Mouse (Mus musculus) kidney, postnatal 4 days (tissue): ENCODE results near the gene Rergl.

Source experiments
- DNase-seq, 2 experiments: peaks; one replicate each; pipeline ENCODE4 v3.0.0; 2021; ENCODE audit warnings: mixed read lengths in 2 of 2

The Rergl gene

DNA sequence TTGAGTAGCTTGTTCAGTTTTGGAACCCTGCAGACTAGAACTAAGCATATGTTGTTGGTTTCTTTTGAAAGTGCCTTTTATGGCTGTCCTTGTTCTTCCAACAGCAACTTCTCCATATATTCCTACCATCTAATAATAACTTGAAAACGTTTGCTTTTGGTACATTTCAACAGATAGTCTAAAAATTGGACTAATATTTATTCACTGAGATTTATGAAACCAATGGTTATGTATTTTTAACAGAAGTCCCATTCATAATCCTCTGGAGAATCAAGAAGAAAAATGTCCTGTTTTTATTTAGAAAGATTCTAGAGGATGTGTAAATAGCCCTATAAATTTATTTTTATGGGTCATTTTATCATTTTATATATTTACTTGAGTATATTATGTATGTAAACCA, at the start of gene Rergl:
TSS of gene Rergl (minus strand) at position 101 of the 400 bp plus-strand sequence.
- DNase-seq = no peak

DNA sequence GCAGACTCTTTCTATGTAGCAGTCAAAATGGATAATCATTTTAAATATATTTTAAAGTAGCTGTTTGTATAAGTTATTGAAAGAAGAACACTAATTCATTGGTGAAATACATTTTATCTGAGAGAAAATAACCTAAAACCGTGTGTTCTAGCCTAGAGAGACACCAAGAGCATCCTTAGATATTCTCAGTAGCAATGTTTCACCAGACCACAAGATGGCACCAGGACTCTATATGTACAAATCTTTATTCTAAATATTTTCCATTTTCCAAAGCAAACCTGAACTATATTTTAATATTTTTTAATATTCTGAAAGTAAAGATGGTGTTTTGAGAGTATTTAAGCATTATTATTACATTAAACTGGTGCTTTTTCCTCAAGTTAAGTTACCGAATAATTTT, 36.7 kb upstream of the Rergl start:
- DNase-seq = no peak

DNA sequence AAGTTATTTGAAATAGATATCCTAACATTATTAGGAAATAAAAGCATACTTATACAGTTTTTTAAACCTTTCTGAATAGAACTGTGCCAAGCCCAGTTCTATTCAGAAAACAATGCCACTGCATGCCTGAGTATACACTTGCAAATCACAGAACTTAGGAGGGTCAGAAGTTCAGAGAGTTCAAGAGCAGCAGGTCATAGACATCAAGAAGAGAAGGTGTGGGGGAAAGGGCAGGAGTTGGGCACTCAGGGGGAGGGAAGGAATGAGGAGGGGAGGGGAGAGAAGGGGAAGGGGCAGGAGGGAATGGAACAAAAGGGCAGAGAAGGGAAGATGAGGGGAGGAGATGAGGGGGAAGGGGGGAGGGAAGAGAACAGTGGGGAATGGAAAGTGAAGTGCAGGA, 23.6 kb upstream of the Rergl start:
- no peak for DNase-seq

DNA sequence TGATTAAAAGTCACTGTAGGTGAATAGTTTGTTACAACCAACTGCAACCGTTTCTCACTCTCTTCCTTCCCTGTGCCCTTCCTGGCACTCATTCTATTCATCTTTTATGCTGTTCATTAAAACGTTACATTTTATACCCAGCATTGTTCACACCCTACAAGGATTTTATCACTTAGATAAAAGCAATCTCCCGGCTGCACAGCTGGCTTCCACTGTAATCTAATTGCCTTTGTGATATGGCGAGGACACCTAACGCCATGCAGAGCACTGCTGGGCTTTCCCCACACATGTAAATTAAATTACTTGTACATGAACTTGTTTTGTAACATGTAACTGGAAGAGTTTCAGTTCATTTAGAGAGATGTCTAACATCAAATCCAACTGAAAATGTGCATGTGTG, 22.5 kb upstream of the Rergl start:
- no peak for DNase-seq

DNA sequence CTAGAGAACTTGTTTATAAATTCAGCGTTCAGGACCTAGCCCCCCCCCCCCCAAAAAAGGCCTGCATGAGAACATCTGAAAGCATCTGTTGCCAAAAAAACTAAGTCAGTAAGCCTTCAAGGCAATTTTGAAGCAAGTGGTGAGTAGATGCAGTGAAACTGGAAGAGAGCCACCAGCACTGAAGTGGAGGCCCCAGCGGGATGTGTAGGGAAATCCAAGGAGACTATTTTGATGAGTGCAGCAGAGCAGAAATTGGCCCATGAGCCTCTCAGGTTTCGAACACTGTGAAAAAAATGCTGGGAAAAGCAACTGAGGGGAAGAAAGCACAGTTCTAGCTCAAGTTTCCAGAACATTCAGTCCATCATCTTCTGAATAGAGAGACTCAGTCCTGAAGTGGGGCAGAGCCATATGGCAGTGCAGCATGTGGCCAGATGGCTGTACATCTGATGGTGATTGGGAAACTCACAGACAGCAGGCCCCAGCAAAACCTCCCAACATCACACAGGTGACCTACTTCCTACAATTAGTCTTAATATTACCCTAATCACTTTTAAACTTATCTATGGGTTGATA, 13.2 kb upstream of the Rergl start:
- DNase-seq = no peak

DNA sequence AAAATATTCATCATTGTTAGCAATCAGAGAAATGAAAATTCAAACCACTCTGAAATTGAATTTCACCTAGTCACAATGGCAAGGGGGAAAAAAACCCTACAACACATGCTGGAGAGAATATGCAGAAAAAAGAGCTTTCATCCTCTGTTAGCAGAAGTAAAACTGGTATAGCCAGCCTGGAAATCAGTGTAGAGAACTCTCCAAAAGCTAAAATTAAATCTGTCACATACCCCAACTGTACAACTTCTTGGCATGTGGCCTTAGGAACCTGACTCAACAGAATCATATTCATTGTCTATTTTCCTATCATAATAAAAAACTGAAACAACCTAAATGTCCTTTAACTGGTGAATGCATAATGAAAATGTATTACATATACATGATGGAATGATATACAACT, 22.0 kb downstream of the Rergl start:
- no peak for DNase-seq

DNA sequence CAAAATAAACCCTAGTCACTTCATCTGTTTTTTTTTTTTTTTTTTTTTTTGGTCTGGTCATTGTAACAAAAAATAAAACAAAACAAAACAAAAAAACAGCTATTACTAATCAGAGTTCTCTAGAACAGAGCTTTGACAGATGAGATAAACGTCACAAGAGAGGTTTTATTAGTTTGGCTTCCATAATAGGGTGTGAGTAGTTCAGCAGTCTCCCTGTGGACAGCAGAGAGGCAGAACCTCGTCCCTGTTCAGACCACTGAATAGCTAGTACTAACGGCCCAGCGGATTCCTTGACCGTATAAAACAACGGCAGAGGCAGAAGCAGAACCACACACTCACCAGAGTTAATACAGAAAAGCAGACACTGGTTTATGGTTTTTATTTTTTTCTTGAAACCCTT, 36.8 kb downstream of the Rergl start:
- DNase-seq = peak; percentile 2 to 6

DNA sequence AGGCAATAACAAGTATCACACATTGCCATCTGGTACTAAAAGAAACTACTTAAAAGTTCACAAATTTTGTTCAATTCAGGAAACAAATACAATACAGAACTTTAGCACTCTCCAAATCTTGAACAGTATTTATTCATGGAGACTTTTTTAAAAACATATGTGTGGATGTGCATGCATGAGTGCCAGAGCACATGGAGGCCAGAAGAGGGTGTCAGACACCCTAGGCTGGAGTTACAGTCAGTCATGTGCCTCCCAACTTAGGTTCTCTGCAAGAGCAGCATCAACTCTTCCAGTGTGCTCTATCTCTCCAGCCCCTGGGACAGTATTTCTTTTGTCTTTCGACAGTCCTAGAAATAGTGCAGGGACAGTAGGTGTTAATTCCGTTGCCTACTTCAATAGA, 37.5 kb downstream of the Rergl start:
- no peak for DNase-seq

DNA sequence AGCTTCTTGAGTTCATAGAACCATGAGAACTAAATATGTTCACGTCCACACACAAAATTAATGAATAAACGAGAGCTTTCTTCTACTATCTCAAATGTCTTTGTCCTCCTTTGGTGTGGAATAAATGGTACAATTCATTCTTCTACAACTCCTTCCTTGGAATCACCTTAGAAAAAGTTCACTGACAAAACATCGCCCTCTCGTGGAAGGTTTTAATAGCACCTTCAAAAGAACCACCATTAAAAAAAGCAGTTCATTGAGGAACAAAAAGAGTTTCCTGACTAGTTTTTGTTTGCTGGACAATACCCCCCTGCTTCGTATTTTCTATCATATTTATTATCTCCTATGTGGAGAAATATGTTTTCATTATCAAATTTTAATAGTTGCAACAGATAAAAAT, 40.7 kb downstream of the Rergl start:
- DNase-seq = no peak

DNA sequence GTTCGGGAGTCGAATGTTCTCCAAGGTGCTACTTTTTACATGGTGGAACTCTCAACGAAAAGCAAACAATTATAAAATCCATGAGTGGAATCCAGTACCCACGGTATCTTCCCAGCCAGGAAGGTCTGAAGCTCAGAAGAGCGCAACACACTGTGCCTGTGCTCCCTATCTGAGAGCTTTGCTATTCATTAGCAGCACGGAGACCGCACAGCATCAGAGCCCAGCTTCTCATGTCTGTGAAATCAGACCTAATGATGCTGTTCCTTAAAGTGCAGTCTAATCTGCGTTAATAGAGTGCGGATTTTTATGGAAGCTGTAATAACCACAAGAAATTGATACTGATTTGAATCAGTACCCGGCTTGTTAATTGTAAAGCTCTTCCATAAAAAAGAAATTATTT, 41.3 kb downstream of the Rergl start:
- DNase-seq = no peak

DNA sequence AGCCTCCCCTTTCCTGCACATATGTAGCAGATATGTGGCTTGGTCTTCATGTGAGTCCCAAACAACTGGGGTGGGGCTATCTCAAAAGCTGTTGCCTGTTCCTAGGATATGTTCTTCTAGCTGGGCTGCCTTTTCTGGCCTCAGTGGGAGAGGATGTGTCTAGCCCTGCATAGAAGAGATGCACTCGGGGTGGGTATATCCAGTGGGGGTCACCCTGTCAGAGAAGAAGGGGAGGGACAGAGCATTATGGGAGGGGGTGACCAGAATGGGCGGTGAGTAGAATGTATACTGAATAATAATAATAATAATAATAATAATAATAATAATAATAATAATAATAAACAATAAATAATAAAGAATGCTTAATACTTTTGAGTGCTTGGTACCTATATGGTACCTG, 57.8 kb downstream of the Rergl start:
- no peak for DNase-seq
